Mouse (Mus musculus): ENCODE measurements around the gene Disp3.

GRCm38 (mm10) chr4:148238218-148238617 is 49.5 kb downstream of the Disp3 start:
- TF ChIP-seq POLR2A (IDR thresholded peaks at IDR 0.05; ENCODE audit: low read depth, low read length) (no peak), CTCF (conservative IDR thresholded peaks at IDR 0.05; ENCODE audit: insufficient read depth, insufficient read length, low read depth, low read length) (no peak)
